Mouse (Mus musculus) testis, adult 10 weeks (tissue): Measurements from ENCODE around the gene Snw1. TPM values are rescaled to one million over a fixed set of nuclear protein-coding genes. Genes with fewer than 3 reads are reported as not detected.

Experiments used
- polyA plus RNA-seq: library from polyadenylated mRNA; stranded (reverse); fragments of 350-450 nt; fragmentation: Illumina TruSeq; extraction: RNeasy Lipid Tissue Mini Kit (QIAGEN cat#74804); gene quantifications from one replicate; pipeline ENCODE4 v1.2.3, GENCODE M21; 2014; ENCODE audit warnings: low read depth, low replicate concordance

The Snw1 gene
- polyA plus RNA-seq = 94.8 TPM

DNA sequence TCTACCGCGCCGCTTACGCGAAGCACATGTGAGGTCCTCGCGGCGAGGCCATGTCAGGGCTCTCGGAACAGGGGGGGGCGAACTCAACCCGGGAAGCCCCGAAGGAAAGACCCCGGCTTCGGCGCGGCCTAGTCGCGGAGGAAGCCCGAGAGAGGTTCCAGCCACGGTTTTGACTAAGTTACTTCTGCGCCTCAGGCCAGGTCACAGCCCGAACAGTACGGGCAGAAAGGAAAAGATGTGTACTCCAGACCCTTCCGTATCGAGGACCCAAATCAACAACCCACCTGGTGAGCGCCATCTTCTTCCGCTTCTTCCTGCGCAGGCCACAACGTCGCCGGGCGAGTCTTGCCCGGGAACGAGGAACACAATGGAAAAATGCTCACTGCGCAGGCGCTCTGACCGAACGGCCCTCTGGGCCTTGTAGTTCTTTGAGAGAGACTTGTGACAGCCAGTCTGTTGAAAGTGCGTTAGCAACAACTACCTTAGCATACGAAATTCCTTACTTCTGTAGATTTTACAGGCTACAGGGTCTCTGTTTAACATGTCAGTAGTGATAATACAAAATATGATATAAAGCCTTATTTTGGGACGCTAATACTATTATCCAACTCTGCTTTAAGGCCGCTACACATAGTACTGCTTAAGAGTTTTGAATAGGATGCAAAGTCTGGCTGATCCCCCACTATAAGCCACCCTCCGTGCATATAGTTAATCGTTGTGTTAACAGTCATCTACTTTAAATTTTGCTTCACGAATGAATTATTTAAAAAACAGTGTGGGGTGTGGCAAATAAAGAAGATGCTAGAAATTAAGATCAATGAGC lies at the start of gene Snw1:
Gene Snw1, minus strand, starts transcription at position 311 of the 823 bp plus-strand sequence.

DNA sequence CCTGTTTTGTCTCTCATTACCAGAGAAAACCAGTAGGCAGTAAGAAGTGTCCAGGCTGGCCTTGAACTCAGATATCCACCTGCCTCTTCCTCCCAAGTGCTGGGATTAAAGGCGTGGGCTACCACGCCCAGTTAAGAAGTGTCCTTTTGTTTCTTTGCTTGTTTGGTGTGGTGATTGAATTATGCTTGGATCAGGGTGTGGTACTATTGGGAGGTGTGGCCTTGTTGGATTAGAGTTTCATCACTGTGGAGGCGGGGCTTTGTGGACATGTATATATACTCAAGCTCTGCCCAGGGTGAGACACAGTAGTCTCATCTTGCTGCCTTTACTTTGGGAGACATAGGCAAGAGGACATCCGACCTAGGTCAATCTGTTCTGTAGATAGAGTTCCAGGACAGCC lies 41.9 kb upstream of the Snw1 start, which contains the start of gene Gm8300:
Gene Gm8300, plus strand, starts transcription at position 301 of the 400 bp plus-strand sequence.

DNA sequence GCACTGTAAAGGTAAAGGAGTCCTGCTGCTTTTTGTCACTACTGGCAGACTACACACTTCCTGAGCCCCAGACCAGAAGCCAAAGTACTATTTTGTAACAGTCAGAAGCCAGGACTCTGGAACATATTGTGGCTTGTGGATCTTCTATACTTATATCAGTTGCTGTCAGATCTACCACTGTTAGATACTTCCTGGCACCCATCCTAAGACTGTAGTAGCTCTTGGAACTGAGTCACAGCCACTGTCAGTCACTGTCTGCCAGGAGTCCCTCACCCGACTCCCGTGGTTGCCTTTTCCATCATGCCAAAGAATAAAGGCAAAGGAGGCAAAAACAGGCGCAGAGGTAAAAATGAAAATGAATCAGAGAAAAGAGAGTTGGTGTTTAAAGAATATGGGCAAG lies 22.3 kb upstream of the Snw1 start, which contains the start of gene Gm5788:
Gene Gm5788, plus strand, starts transcription at position 301 of the 400 bp plus-strand sequence.

DNA sequence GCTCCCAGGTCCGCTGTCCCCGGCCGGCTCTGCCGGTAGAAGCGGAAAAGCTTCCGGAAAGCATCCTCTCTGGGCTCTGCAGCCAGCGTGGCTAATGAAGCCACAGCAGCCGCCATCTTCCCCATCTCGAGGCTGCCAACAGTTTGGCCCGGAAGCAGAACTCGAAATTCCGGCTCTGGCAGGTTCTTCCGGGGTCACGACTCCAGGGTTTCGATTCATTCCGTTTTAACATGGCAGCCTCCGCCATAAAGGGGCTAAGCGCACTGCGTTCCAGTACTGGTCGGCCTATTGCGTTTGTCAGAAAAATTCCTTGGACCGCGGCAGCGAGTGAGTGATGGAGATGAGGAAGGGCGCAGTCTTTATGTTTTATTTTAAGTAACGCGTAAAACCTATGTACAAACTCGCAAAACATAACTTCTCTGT lies 28.4 kb downstream of the Snw1 start, which contains the start of the genes Slirp and Alkbh1:
Gene Slirp, plus strand, starts transcription at position 197 of the 423 bp plus-strand sequence.
Gene Alkbh1, minus strand, starts transcription at position 318 of the 423 bp plus-strand sequence.

Other genes starting within 250 kb of the Snw1 start
- gene Noxred1, start 233.5 kb downstream of the Snw1 start, polyA plus RNA-seq = 108 TPM
- 17.4 TPM for gene Vipas39, start 206.0 kb downstream of the Snw1 start, polyA plus RNA-seq
- gene Ahsa1, start 205.8 kb downstream of the Snw1 start, polyA plus RNA-seq = 78.8 TPM
- gene Ism2, start 172.6 kb downstream of the Snw1 start, polyA plus RNA-seq = not detected
- gene Sptlc2, start 83.9 kb downstream of the Snw1 start, polyA plus RNA-seq = 56.2 TPM
- gene Slirp, start 28.4 kb downstream of the Snw1 start, polyA plus RNA-seq = 128 TPM
- gene Alkbh1, start 28.3 kb downstream of the Snw1 start, polyA plus RNA-seq = 28.0 TPM
- not detected for gene Gm5788, start 22.4 kb upstream of the Snw1 start, polyA plus RNA-seq
- gene Gm8300, start 42.0 kb upstream of the Snw1 start, polyA plus RNA-seq = not detected
- 0.25 TPM for gene Oog1, start 130.4 kb upstream of the Snw1 start, polyA plus RNA-seq
- 9.2 TPM for gene Gm4027, start 146.6 kb upstream of the Snw1 start, polyA plus RNA-seq
- gene Gm16381, start 172.3 kb upstream of the Snw1 start, polyA plus RNA-seq = not detected